Mouse (Mus musculus) lung, postnatal 14 days (tissue): ENCODE results near the gene Clec2h.
"Not testable (repeated sequence)": the region's sequence is repeated elsewhere in the genome, so short reads cannot be mapped to it uniquely, and the experiment has no call there.

Source experiments
- DNase-seq: peaks from one replicate; pipeline ENCODE4 v3.0.0; 2021

The Clec2h gene

DNA sequence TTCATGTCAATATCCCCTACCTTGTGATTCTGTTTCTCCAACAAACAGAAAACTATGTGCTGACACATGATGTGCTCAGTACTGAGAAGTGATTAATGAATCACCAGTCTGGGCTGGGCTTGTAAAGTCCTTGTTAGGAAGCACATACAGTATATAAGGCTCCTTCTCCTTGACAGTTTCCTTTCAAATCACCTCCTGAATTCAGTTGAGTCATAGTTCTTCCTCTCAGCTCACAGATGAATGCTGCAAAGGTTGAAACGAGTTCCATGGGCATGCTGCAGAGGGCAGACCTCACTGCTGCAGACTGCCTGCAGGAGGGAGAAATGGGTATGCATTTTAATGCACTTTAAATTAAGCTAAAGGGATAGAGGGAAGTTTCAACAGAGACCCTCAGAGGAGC lies at the start of gene Clec2h:
TSS of gene Clec2h (plus strand) at position 180 of the 400 bp plus-strand sequence.
- DNase-seq, result no peak

DNA sequence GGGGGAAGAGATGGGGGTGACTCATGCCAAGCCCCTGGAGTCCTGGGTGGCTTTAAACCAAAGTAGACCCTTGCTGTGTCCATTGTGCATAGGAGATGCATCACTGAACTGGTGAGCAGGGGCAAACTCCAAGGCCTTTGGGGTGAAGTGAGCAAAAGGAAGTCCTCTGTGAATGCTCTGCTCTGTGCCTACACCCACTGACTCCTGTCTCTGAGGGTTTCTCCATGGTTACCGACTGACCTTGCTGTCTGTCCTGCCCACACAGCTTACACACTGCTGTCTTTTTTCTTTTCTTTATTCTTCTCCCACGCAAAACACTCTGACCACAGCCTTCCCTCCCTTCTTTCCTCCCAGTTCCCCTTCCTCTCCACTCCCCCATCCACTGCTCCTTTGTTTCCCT lies 39.5 kb upstream of the Clec2h start:
- no peak for DNase-seq

DNA sequence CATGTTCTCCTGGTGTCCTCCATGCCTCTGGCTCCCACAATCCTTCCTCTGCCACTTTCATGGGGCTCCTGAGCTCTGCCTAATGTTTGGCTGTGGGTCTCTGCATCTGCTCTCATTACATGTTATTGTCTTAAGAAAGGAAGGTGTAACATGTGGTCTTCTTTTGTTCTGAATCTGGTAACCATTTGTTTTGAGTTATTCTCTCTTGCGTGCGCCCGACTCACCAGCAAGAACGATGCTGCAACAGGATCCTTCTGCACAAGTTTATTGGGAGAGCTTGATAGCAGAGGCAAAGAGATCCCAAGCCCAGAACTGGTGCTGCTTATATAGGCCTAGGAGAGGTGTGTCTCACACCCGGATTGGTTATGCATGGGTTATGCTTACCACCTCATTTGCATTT lies 38.8 kb upstream of the Clec2h start, which contains the start of gene Klrb1a:
TSS of gene Klrb1a (minus strand) at position 101 of the 400 bp plus-strand sequence.
- DNase-seq, result not testable (repeated sequence)

DNA sequence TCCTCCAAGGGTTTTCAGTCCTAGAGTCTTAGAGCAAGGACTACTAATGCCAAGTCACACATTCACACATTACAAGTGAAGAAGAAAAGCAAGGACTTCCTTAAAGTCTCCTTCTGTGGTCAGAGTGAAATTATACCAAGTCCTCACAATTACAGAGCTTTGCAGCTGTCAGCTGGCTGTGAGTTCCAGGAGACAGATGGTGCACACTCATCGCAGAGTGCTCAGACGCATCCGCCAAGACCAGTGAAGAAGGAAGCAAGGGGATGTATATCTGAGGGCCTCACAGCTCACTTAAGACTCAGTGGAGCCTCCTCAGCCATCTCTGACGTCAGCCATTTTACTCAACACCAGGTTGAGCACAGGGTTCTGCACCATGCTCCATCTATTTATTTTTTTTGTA lies 37.8 kb upstream of the Clec2h start:
- DNase-seq, result no peak

DNA sequence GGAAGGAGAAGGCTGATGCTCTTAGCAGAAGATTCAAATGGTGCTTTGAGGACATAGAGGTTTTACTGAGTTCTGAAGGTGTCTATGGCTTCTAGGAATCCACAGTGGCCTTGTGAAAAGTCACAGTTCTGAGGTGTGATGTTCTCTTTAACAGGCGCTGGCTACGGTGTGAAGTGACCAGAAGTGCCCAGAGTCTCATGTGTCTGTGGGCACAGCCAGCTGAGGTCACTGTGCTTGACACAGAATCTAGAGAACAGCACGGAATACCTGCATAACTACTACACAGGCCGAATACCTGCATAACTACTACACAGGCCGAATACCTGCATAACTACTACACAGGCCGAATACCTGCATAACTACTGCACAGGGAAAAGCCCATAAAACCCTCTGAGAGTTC lies 36.9 kb upstream of the Clec2h start:
- not testable (repeated sequence) for DNase-seq

DNA sequence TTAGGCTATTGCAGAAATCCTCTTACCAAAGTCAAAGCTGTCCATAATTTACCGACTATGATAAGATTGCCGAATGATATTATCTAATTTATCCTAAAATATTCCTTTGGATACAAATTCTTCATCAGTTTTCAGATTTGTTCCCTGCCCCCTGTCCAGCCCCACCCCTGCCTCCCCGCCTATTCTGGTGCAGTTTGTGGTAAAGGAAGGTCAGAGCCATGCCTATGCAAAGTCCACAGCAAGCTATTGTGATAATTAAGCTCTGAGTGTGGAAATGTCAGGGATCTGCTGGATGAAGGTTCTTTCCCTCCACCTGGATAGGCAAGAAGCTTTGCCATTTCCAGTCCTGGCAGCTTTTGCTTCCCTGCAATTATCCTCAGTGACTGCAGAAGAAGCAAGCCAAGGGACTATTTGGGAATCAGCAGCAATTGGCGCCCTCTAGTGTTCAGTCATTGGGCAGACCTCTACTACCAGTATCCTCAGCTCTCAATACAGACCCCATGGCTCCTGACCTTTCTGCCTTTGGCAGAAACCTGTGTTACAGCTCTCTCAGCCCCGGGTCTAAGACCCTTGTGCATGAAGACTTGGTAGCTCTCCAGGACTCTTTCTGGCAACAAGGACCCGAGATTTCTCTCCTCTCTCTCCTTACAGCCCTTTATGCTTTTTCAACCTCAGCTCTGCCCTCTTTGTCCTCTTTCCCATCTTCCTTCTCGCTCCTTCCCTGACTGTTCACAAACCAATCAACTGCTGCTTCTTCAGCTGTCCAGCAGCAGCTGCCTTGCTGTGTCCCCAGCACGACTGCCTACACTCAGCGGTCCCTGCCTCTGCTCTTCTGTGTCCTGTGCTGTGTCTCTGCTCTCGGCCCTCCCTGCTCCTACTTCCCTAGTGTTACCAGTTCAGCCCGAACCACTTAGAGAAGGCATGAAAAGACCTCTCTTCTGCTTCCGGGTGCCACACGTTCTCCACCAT lies 32.1 kb upstream of the Clec2h start:
- peak; percentile 61 for DNase-seq

DNA sequence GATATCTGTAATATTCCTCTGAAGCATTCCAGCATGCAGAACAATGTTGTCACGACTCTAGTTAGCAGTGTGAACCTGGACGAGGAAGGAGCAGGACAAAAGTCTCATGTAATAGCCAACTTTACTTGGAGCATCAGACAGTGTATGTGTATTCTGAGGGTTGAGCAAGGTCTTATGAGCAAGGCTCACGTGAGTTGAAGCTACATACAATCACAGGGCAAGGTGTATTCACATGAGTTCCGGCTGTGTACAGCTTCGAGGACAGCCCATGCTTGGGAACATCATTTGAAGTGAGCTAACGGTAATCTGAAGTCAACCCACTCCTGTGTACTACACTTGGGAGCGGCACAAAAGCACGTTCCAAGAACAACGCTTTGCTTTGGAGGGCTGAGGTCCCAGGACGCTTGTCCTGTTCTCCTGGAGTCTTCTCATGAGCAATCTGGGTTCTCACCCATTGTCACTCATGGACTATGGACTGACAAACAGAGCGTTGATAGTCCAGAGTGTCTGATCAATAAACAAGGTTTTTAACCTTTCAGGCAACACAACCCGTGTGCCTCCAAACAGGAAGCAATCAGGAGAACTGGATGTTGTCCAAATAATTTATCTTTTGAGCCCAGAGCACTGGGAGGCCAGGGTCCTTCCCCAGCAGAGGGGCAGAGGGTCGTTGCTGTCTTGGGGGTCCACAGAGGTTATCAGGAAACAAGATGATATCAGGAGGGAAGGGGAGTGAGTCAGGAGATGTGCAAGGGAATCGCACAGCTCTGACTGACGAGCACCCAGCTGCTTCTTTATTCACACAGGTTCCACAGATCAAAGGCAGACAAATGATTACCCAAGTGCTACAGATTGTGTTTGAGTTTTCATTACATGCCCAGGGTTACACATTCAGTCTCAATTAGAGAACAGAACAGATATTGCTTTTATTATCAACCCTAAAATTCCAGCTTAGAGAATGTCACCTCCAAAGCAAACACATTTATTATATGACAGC lies 31.0 kb upstream of the Clec2h start:
- DNase-seq, result not testable (repeated sequence)

DNA sequence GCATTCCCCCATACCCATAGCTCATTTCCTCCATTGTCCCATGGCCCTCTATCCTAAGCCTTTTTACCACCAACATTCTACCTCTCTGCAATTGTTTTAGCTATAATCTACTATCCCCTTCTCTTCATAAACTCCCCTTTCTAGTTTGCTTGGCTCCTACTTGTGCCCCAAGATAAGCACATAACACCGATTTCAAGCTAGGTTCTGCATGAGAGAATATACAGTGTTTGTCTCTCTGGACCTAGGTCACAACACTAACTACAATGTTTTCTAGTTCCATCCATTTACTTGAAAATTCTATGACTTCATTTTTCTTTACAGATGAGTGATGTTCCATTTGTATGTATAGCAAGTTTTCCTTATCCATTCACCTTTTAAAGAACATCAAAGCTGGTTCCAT lies 21.5 kb upstream of the Clec2h start:
- DNase-seq, result no peak

DNA sequence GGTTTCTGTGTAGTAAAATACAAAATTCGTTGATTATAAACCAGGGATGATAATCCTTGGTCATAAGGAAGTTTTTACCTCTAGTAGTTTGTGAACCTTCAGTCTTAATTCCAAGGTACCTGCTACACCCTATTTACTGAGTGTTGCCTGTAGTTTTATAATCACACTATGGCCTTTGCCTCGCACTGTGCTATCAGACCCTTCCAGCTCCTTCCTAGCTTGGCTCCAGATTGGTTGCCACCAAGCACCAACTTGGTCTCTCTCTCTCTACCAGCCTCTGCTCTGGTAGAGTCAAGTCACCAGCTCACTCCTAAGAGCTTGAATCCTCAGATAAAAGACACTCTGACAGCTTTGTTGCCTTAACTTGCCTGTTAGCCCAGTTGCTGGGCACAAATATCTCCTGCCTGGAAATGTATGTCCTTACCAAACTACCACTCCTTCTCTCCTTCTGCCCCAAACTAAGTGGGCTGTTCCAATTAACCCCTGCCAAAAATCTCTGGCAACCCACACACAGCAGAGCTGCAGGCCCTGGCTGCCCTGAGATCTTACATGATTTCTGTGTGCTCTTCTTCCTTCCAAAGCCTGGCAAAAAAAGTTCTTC lies 21.0 kb upstream of the Clec2h start:
- no peak for DNase-seq

DNA sequence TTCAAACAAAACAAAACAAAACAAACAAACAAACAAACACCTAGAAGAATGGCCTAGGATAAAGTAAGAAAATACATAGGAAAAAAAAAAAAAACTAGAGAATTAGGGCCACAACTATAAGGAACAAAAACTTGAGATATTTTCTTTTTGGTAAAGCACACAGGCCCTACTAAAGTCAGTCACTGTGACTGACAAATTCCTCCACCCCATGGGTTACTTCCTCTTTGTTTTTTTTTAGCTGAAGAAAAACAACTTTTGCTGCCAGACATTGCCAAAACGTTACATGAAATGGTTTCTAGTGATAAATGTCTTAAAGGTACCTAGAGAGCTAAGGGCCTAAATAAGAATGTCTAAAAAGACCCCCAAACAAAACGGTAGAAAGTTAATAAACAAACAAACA lies 18.2 kb upstream of the Clec2h start:
- no peak for DNase-seq

DNA sequence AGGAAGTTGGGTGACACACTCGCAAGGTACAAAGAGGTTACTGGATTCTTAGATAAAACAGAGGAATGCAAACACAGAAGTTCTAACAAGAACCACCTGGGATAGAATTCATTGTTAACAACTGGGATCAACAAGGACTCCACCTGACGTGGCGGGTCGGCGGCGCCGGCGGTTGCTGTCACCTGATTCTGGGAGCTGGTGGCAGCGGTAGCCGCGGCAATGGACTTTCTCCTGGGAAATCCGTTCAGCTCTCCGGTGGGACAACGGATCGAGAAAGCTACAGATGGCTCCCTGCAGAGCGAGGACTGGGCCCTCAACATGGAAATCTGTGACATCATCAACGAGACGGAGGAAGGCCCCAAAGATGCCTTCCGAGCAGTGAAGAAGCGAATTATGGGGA lies 17.5 kb upstream of the Clec2h start:
- not testable (repeated sequence) for DNase-seq

DNA sequence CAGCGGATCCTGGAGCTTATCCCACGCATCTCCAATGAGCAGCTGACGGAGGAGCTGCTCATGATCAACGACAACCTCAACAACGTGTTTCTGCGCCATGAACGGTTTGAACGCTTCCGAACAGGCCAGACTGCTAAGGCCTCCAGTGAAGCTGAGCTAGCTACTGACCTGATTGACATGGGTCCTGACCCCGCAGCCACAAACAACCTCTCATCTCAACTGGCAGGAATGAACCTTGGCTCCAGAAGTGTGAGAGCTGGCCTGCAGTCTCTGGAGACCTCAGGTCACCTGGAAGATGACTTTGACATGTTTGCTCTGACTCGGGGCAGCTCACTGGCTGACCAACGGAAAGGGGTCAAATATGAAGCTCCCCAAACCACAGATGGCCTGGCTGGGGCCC lies 16.5 kb upstream of the Clec2h start:
- DNase-seq, result not testable (repeated sequence)

DNA sequence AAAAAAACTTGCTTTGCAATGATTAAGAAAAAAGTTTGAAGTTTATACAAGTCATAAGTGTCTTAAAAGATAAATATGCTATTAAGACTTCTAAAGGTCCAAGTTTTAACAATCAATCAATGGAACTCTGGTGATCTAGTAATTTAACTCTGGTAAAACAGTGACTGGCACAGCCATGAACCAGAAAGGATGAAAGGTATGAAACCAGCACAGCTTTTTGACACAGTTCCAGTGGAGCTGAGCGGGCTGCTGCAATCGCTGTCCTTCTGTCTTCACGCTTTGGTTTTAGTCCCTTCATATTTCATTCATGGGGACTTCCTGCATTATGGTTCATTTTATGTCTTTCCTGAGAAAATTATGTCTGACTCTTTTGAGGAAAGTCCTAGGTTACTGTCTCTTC lies 12.5 kb upstream of the Clec2h start:
- no peak for DNase-seq

DNA sequence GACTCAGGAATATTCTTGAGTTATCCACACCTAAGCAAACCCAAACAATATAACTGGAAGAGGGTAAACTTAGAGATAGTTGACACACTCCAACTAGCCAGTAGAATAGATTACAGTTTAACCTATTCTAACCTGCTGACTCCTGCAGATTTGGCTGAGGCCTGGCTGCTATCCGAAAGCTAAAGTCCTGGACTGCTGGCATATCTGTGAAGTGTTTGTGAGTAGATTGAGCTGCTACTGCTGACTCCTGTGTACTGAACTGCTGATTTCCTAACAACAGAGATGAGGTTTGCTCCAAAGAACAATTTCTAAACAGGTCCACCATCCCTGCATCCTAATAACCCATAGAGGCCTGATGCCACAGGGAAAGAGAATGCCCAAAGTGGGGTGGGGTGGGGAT lies 12.0 kb upstream of the Clec2h start:
- no peak for DNase-seq

DNA sequence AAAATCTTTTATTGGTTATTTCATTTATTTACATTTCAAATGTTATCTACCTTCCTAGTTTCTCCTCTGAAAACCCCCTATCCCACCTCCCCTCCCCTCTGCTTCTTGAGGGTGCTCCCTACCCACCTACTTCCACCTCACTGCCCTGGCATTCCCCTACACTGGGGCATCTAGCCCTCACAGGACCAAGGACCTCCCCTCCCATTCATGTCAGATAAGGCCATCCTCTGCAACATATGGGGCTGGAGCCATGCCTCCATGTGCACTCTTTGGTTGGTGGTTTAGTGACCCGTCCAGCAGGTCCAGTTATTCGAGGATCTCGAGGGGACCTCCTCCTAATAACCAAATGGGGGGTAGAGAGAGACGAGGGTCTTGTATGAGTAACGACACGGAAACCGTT lies 11.4 kb upstream of the Clec2h start:
- DNase-seq, result not testable (repeated sequence)

DNA sequence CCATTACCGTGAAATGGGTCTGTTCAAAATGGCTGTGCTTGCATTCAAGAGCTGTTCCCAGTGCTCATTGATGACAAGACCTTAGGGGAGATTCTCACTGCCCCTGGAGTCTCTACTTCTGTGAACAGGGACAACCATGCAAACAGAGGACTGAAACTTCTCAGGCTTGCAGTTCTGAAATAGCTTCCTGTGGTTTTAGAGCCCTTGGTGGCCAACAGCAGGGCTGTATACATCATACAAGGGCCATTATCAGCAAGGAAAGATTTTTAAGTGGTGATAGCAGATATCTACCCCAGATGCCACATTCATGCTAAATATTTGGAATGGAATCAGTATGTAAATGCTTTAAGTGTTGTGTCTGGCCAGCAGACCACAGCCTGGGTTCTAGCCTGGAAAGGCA lies 9.2 kb upstream of the Clec2h start:
- no peak for DNase-seq

DNA sequence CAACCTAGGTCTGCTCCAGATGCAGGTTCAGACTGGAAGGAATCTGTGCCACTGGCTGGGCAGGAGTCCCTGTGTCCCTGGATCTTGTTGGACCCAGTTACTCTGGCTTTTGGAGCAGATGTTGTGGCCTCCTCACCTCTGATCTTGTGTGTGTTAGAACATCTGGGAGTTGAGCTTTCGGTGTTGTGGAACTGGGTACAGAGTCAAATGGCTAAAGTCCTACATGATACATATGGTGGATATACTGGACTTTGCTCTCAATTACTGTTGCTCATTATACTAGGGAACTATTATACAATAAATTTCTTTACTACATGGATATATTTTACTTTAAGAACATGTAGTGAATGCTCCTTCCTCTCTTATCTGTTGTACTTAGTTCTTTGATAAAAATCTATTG lies 936 bp upstream of the Clec2h start:
- no peak for DNase-seq

DNA sequence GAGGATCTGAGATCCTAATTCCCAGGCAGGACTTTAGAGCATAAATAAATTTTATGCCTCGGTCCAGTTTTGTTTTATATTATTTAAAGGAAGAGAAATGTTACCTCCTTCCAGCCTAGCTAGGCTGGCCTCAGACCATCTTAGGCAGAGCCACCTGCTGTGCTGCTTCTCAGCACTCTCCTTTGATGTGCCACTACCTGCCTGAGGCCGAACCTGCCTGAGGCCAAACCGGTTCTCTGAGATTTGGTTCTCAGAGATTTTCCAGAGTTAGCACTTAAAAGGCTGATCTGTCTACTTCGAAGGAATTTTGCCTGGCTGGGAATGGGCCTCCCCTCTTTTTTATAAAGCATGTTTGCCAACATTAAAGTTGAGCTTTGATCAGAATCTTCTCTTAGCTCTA lies 7.8 kb downstream of the Clec2h start:
- no peak for DNase-seq

DNA sequence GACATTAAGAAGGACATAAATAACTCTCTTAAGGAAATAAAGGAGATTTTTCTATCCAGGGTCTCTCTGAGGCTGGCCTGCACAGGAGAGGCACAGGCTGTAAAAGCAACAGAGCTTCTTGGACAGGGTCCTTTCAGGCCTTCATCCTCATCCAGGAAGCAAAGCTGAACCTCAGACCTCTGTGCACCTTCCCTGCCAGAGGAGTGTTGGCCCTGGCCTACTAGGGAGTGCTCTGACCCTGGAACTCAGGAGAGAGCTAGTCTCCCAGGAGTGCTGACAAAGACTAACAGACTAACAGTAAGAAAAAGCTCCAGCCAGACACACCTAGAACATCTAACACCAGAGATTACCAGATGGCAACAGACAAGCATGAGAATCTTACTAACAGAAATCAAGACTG lies 17.4 kb downstream of the Clec2h start:
- no peak for DNase-seq

DNA sequence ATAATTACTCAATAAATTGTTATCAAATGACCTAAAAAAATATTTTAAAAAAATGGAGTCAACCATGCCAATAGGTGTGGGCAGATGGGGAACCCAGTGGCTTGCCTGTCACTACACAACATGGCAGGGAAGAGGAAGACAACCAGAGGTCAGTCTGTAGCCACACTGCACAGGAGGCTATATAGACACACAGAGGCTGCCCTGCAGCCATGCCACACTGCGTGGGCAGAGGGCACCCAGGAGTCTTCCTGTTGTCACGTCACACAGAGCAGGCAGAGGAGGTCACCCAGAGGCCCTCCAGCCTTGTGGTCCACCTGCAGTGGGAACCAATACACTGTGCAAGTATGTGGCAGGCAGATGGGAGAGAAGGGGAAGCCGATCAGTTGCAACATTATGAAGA lies 39.5 kb downstream of the Clec2h start:
- no peak for DNase-seq

DNA sequence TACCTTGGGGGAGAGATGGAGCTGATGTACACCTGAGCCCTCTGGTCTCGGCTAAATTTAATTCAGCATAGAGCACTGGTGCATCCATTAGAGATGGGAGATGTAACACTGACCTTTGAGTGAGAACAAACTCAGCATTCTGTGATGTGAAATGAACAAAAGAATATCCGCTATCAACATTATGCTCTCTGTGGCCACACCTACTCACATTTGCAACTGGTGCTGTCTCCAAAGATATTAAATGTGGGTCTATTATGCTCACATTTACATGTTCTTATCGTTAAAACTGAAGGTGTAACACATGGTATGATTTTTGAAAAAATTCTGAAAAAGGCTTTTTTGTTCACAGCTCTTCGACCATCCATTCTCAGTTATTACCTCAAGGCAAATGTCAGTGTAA lies 60.8 kb downstream of the Clec2h start, which contains the start of gene Klrb1:
TSS of gene Klrb1 (minus strand) at position 101 of the 400 bp plus-strand sequence.
- DNase-seq, result no peak
